Mouse (Mus musculus): Measurements from ENCODE around the gene Gm2431.
A peak's percentile ranks its signal among the peaks of the same experiment; 100 is the strongest.
"Not testable (repeated sequence)": the region's sequence is repeated elsewhere in the genome, so short reads cannot be mapped to it uniquely, and the experiment has no call there.

The Gm2431 gene

GRCm38 (mm10) chr7:142258254-142258653 is at the start of gene Gm2431:
TSS of gene Gm2431 (minus strand) at chr7:142258354.
- not testable (repeated sequence) for DNase-seq (ENCODE audit: low read depth)

- not testable (repeated sequence) for DNase-seq (ENCODE audit: low read depth)
These were observed 45.8 kb upstream of the Gm2431 start for GRCm38 (mm10) chr7:142303929-142304328.

GRCm38 (mm10) chr7:142303249-142303648 is 45.1 kb upstream of the Gm2431 start, which contains the start of gene Krtap5-4:
TSS of gene Krtap5-4 (plus strand) at chr7:142303549.
- no peak for DNase-seq (ENCODE audit: low read depth)

GRCm38 (mm10) chr7:142297018-142297417 is 38.9 kb upstream of the Gm2431 start, which contains the start of gene Krtap5-1:
TSS of gene Krtap5-1 (minus strand) at chr7:142297118.
- not testable (repeated sequence) for DNase-seq (ENCODE audit: low read depth)

- not testable (repeated sequence) for DNase-seq (ENCODE audit: low read depth)
These were observed 38.0 kb upstream of the Gm2431 start for GRCm38 (mm10) chr7:142296108-142296507.

GRCm38 (mm10) chr7:142295418-142295817 is 37.3 kb upstream of the Gm2431 start:
- no peak for DNase-seq (ENCODE audit: low read depth)

- DNase-seq (ENCODE audit: low read depth) = peak; percentile 6
These were observed 35.7 kb upstream of the Gm2431 start for GRCm38 (mm10) chr7:142293851-142294250.

- not testable (repeated sequence) for DNase-seq (ENCODE audit: low read depth)
These were observed 27.9 kb upstream of the Gm2431 start for GRCm38 (mm10) chr7:142285910-142286612.

GRCm38 (mm10) chr7:142285130-142285835 is 27.1 kb upstream of the Gm2431 start:
- peak; percentile 62 for DNase-seq (ENCODE audit: low read depth)

GRCm38 (mm10) chr7:142284615-142285080 is 26.5 kb upstream of the Gm2431 start:
- DNase-seq (ENCODE audit: low read depth) = peak; percentile 89

- DNase-seq (ENCODE audit: low read depth) = peak; percentile 70
These were observed 26.0 kb upstream of the Gm2431 start for GRCm38 (mm10) chr7:142284023-142284591.

- DNase-seq (ENCODE audit: low read depth) = not testable (repeated sequence)
These were observed 24.7 kb upstream of the Gm2431 start for GRCm38 (mm10) chr7:142282847-142283246.

GRCm38 (mm10) chr7:142279291-142279690 is 21.1 kb upstream of the Gm2431 start:
- DNase-seq (ENCODE audit: low read depth) = peak; percentile 9

- peak; percentile 44 for DNase-seq (ENCODE audit: low read depth)
These were observed 20.0 kb upstream of the Gm2431 start for GRCm38 (mm10) chr7:142278183-142278582.

GRCm38 (mm10) chr7:142274263-142274662 is 16.1 kb upstream of the Gm2431 start, which contains the start of gene Gm4559:
TSS of gene Gm4559 (minus strand) at chr7:142274363.
- DNase-seq (ENCODE audit: low read depth) = not testable (repeated sequence)

GRCm38 (mm10) chr7:142255517-142255916 is 2.6 kb downstream of the Gm2431 start:
- peak; percentile 33 for DNase-seq (ENCODE audit: low read depth)

GRCm38 (mm10) chr7:142249824-142250223 is 8.3 kb downstream of the Gm2431 start:
- peak; percentile 56 for DNase-seq (ENCODE audit: low read depth)

- no peak for DNase-seq (ENCODE audit: low read depth)
These were observed 17.2 kb downstream of the Gm2431 start, which contains the start of gene Gm40460 for GRCm38 (mm10) chr7:142240978-142241377. TSS of gene Gm40460 (minus strand) at chr7:142241078.

GRCm38 (mm10) chr7:142231540-142231939 is 26.6 kb downstream of the Gm2431 start:
- DNase-seq (ENCODE audit: low read depth) = no peak

GRCm38 (mm10) chr7:142229871-142230270 is 28.3 kb downstream of the Gm2431 start, which contains the start of gene Krtap5-5:
TSS of gene Krtap5-5 (minus strand) at chr7:142229971.
- not testable (repeated sequence) for DNase-seq (ENCODE audit: low read depth)

GRCm38 (mm10) chr7:142224518-142224917 is 33.6 kb downstream of the Gm2431 start:
- DNase-seq (ENCODE audit: low read depth) = no peak

- DNase-seq (ENCODE audit: low read depth) = not testable (repeated sequence)
These were observed 46.0 kb downstream of the Gm2431 start for GRCm38 (mm10) chr7:142212136-142212535.

Measured in 416B (cell line).